Mouse (Mus musculus) thymus, adult 2 months (tissue): ENCODE measurements around the gene Pgpep1.

Experiments used
- CTCF ChIP-seq: fragments of 200-500 bp; IDR thresholded peaks from 2 replicates; pipeline ENCODE4 v1.5.1; 2012; ENCODE audit warnings: mild to moderate bottlenecking, control low read depth, low read length, moderate library complexity, borderline replicate concordance; ENCODE audit not compliant: control insufficient read depth, poor library complexity, insufficient read depth; ENCODE audit errors: extremely low read depth
- POLR2A ChIP-seq: fragments of 200-500 bp; IDR thresholded peaks from 2 replicates; pipeline ENCODE4 v1.6.1; 2012; ENCODE audit warnings: mild to moderate bottlenecking, low read length, control low read depth, moderate library complexity; ENCODE audit not compliant: control insufficient read depth, poor library complexity, insufficient read depth; ENCODE audit errors: extremely low read depth

DNA sequence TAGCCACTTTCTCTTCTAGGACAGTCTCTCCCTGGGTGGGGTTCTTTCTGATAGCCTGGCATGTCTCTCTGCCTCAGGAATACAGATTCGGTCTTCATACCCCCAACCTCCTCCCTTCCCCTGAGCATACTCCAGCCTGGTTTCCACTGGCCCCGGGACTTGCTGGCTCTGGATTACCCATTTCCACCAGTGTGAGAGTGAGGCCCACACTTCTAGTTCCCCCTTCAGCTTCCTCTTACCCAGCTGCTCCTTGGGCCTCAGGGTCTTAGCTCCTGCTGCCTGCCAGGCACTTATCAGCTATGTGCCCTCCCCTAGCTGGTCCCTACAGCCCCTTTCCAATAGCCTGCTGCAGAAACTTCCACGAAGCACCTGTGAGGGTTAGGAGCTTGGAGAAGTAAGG lies 44.3 kb downstream of the Pgpep1 start, which contains the start of gene Lrrc25:
- no peak for TF ChIP-seq POLR2A
- TF ChIP-seq CTCF, result no peak
